Comparison of ENCODE assay signal across 16 mouse cellular contexts in the genomic region with DNA sequence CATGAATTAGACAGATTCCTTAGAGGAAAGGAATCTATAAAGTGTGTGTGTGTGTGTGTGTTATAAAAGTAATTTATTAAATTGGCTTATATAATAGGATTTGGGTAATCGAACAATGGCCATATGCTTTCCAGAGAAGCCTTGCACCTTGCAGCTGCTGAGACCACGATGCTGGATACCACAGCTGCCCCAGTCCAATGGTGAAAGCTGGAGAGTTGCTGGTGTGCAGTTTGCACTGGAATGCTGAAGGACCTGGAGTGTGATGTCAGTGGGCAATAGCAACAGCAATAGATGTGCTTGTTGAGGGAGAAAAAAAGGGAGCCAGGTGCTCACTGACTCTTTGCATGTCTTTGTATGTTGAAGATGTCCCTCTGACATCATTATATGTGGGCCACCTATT.
"Had no signal": no experiment of that assay in that cellular context is flagged by ENCODE, and none has a peak within 500 bp of the region (broad histone marks: within the 10 kb centered on the region; RNA-seq: fewer than 3 reads in every experiment).

No protein-coding gene starts in this region.

- DNase-seq: cerebellum, adult 8-10 months; cerebellum, adult 9-10 months; cerebellum, adult 9-11 months; cerebellum, postnatal 10 days; cerebellum, postnatal 14 days; cerebellum, postnatal 25 days; cerebellum, postnatal 36 days; embryo, embryonic 11 days; forebrain, postnatal 0 days; gastrocnemius, adult 2 months; gastrocnemius, postnatal 10 days; gastrocnemius, postnatal 14 days; gastrocnemius, postnatal 25 days; gastrocnemius, postnatal 36 days; heart, adult 18-20 months; heart, adult 2 months had no signal
